14 mouse cellular contexts compared by ENCODE assay signal in the genomic region with DNA sequence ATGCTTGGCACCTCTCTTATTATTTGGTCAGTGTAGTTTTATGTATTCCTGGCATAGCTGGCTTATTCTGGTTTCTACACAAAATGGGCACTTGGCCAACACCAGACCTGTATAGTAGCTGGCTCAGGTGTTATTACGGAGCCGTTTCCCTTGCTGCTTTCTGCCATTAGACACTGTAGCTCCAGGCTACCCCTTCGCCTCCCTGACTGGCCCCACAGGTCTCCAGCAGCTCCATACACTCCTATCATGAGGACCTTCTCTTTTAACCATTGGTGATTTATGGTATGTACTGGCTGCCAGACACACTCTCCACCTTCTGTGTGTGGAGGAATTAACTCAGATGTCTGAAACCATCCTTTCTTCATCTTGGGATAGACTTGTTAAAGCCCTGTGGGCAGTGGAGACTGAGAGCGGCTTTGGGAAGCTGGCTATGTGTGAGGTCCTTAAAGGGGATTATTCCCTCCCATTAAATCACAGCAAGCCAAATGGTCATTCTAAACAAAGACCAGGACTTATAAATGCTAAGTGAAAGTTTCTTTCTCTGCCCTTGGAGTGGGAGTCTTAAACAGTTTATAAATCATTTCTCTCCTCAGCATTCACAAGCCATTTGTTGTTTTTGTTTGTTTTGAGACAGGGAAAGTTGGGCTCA.
A peak's percentile ranks its signal among the peaks of the same experiment; 100 is the strongest.
DNase-seq lines count a peak whose midpoint lies in the region; ATAC-seq lines count a peak whose summit lies in the region.
"Had no signal": no experiment of that assay in that cellular context is flagged by ENCODE, and none has a peak within 500 bp of the region (broad histone marks: within the 10 kb centered on the region; RNA-seq: fewer than 3 reads in every experiment).

No protein-coding gene starts in this region.

- 33% methylated on average over 4 of the region's 4 CpGs for WGBS in neural tube, embryonic 12.5 days
- 15% methylated on average over 4 of the region's 4 CpGs for WGBS in limb, embryonic 12.5 days

- no peak overlapping the region for H3K4me3 ChIP-seq in neural tube, embryonic 12.5 days
- H3K4me3 ChIP-seq in limb, embryonic 12.5 days (replicated peaks): no peak overlapping the region

- H3K27me3 ChIP-seq in neural tube, embryonic 12.5 days (replicated peaks): no peaks in the 10 kb centered on the region
- no peaks in the 10 kb centered on the region for H3K27me3 ChIP-seq in limb, embryonic 12.5 days

- H3K4me1 ChIP-seq in neural tube, embryonic 12.5 days: 0 out of 2 replicates have a peak, but pooled peaks cover 4% of the 10 kb centered on the region
- H3K4me1 ChIP-seq in limb, embryonic 12.5 days (replicated peaks): peaks cover 12% of the 10 kb centered on the region

- H3K4me2 ChIP-seq in neural tube, embryonic 12.5 days (replicated peaks): no peak overlapping the region
- H3K4me2 ChIP-seq in limb, embryonic 12.5 days: no peak overlapping the region
- H3K4me2 ChIP-seq: liver, embryonic 11.5 days had no signal

- no peak overlapping the region for H3K9ac ChIP-seq in neural tube, embryonic 12.5 days
- H3K9ac ChIP-seq in limb, embryonic 12.5 days (replicated peaks): no peak overlapping the region
- H3K9ac ChIP-seq: forebrain, postnatal 0 days had no signal

- peaks cover 8% of the 10 kb centered on the region; the same call in 1 of the 2 replicates for H3K36me3 ChIP-seq in neural tube, embryonic 12.5 days
- no peaks in the 10 kb centered on the region for H3K36me3 ChIP-seq in limb, embryonic 12.5 days

- H3K27ac ChIP-seq in neural tube, embryonic 12.5 days: no peak overlapping the region
- H3K27ac ChIP-seq in limb, embryonic 12.5 days: no peak overlapping the region

- DNase-seq in cerebellum, adult 9-10 months: peak; percentile 32
- DNase-seq in cerebellum, postnatal 14 days: no peak
- DNase-seq in neural tube, embryonic 10.5 days (ENCODE audit: extremely low spot score, low spot score): no peak
- no peak for DNase-seq in adrenal gland, postnatal 10 days
- no peak for DNase-seq in heart, postnatal 4 days
- DNase-seq in gastrocnemius, postnatal 25 days: no peak
- DNase-seq: adrenal gland, postnatal 14 days; forebrain, postnatal 0 days; heart, postnatal 10 days; thymus, postnatal 36 days had no signal

- H3K9me3 ChIP-seq in neural tube, embryonic 12.5 days: no peaks in the 10 kb centered on the region
- no peaks in the 10 kb centered on the region for H3K9me3 ChIP-seq in limb, embryonic 12.5 days

- ATAC-seq in neural tube, embryonic 12.5 days (ENCODE audit: low FRiP score, low read depth): peak; percentile 39; the same call in 1 of the 2 replicates
- 0 out of 2 replicates have a peak, but pooled peaks have one; percentile 15 for ATAC-seq in limb, embryonic 12.5 days (ENCODE audit: insufficient number of reproducible peaks, insufficient read depth, low FRiP score, low TSS enrichment, low read depth)
- ATAC-seq: inflammation-experienced regulatory T-cells, adult 6 months had no signal
